Mouse (Mus musculus) erythroblast, embryonic 14.5 days (primary cell): ENCODE measurements around the gene Pts.

ENCODE experiments used
- GATA1 ChIP-seq: IDR thresholded peaks from 2 replicates; pipeline ENCODE4 v1.6.1; 2012; ENCODE audit warnings: low read length, inconsistent platforms, mixed read lengths
- TAL1 ChIP-seq: IDR thresholded peaks from 3 replicates; pipeline ENCODE4 v1.6.1; 2012; ENCODE audit warnings: low read length, inconsistent platforms, mixed read lengths

- TF ChIP-seq GATA1 (no peak), TAL1 (no peak)
Observed at GRCm38 (mm10) chr9:50522574-50522973, 6.0 kb downstream of the Pts start.
